Mouse (Mus musculus): ENCODE measurements around the gene Defb48.

GRCm38 (mm10) chr14:62928101-62928541, 56.2 kb downstream of the Defb48 start:
- TF ChIP-seq CTCF (IDR thresholded peaks at IDR 0.05; ENCODE audit: low read depth) = no peak
- TF ChIP-seq EP300 (IDR thresholded peaks at IDR 0.05; ENCODE audit: low read depth) = no peak

All from heart, postnatal 0 days (tissue).